In the genomic region with DNA sequence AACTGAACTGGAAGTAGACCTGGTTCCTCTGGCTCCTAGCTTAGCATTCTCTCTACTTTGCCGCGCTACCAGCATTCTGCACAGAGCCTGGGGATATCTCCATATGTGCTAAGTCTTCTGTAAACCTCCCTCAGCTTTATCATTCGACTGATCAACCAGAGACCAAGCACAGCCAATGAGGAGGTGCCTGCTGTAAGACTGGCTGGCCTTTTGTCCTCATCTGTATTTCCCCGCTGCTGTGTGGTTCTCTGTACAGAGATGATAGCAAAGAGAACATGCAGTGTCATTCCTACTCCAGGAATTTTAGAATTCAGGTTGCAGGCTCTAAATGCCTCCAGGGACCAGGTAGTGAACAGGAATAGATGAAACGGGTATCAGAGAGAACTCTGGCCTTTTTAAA, we compare ENCODE assay signal across 13 mouse cellular contexts. TPM values are rescaled to one million over a fixed set of nuclear protein-coding genes. Genes with fewer than 3 reads are reported as not detected.
DNase-seq lines count a peak whose midpoint lies in the region; ATAC-seq lines count a peak whose summit lies in the region.
"Had no signal": no experiment of that assay in that cellular context is flagged by ENCODE, and none has a peak within 500 bp of the region (broad histone marks: within the 10 kb centered on the region; RNA-seq: fewer than 3 reads in every experiment).

No protein-coding gene starts in this region.

- H3K4me1 ChIP-seq in kidney, embryonic 15.5 days: peaks cover 15% of the 10 kb centered on the region
- H3K4me1 ChIP-seq in megakaryocyte, embryonic 14.5 days: peaks cover 52% of the 10 kb centered on the region
- H3K4me1 ChIP-seq in forebrain, embryonic 16.5 days (replicated peaks; ENCODE audit: control insufficient read depth, insufficient read depth, low read length): no peaks in the 10 kb centered on the region
- no peaks in the 10 kb centered on the region for H3K4me1 ChIP-seq in neural tube, embryonic 15.5 days
- H3K4me1 ChIP-seq: hindbrain, embryonic 15.5 days; limb, embryonic 12.5 days had no signal

- H3K36me3 ChIP-seq in kidney, embryonic 15.5 days: no peaks in the 10 kb centered on the region
- H3K36me3 ChIP-seq in megakaryocyte, embryonic 14.5 days (replicated peaks; ENCODE audit: low read length): peaks cover 10% of the 10 kb centered on the region
- H3K36me3 ChIP-seq in forebrain, embryonic 16.5 days (ENCODE audit: control insufficient read depth, insufficient read depth): no peaks in the 10 kb centered on the region
- no peaks in the 10 kb centered on the region for H3K36me3 ChIP-seq in neural tube, embryonic 15.5 days
- H3K36me3 ChIP-seq: heart, embryonic 13.5 days; hindbrain, embryonic 15.5 days; limb, embryonic 12.5 days had no signal

- H3K9ac ChIP-seq in kidney, embryonic 15.5 days: no peak overlapping the region
- H3K9ac ChIP-seq in forebrain, embryonic 16.5 days (replicated peaks; ENCODE audit: low read depth, low read length): no peak overlapping the region
- no peak overlapping the region for H3K9ac ChIP-seq in neural tube, embryonic 15.5 days (replicated peaks)
- H3K9ac ChIP-seq: heart, embryonic 13.5 days; hindbrain, embryonic 15.5 days; limb, embryonic 12.5 days had no signal

- WGBS in kidney, embryonic 15.5 days: 70% methylated on average over 5 of the region's 5 CpGs
- WGBS in forebrain, embryonic 16.5 days: 92% methylated on average over 5 of the region's 5 CpGs
- 80% methylated on average over 5 of the region's 5 CpGs for WGBS in neural tube, embryonic 15.5 days

- no peak overlapping the region for H3K4me3 ChIP-seq in kidney, embryonic 15.5 days (replicated peaks)
- H3K4me3 ChIP-seq in megakaryocyte, embryonic 14.5 days (replicated peaks): peak overlapping the region; percentile 81
- H3K4me3 ChIP-seq in forebrain, embryonic 16.5 days (replicated peaks; ENCODE audit: low read length): no peak overlapping the region
- H3K4me3 ChIP-seq in neural tube, embryonic 15.5 days (replicated peaks): no peak overlapping the region
- H3K4me3 ChIP-seq: heart, embryonic 13.5 days; hindbrain, embryonic 15.5 days; limb, embryonic 12.5 days had no signal

- no peak for DNase-seq in kidney, postnatal 14 days
- peak; percentile 48 for DNase-seq in induced T-regulatory cell, adult 2 months (ENCODE audit: low read depth)
- no peak for DNase-seq in ovary, postnatal 10 days (ENCODE audit: low spot score)
- DNase-seq: layer of hippocampus, postnatal 36 days had no signal

- no peak overlapping the region for H3K4me2 ChIP-seq in kidney, embryonic 15.5 days
- H3K4me2 ChIP-seq in forebrain, embryonic 16.5 days (ENCODE audit: low read length): no peak overlapping the region
- H3K4me2 ChIP-seq in neural tube, embryonic 15.5 days: no peak overlapping the region
- H3K4me2 ChIP-seq: heart, embryonic 13.5 days; hindbrain, embryonic 15.5 days; limb, embryonic 12.5 days had no signal

- no peaks in the 10 kb centered on the region for H3K27me3 ChIP-seq in kidney, embryonic 15.5 days
- H3K27me3 ChIP-seq in megakaryocyte, embryonic 14.5 days (replicated peaks): no peaks in the 10 kb centered on the region
- no peaks in the 10 kb centered on the region for H3K27me3 ChIP-seq in forebrain, embryonic 16.5 days (replicated peaks; ENCODE audit: control insufficient read depth, insufficient read depth, low read length)
- H3K27me3 ChIP-seq in neural tube, embryonic 15.5 days (replicated peaks): no peaks in the 10 kb centered on the region
- H3K27me3 ChIP-seq: heart, embryonic 13.5 days; hindbrain, embryonic 15.5 days; limb, embryonic 12.5 days had no signal

- no peak overlapping the region for H3K27ac ChIP-seq in kidney, embryonic 15.5 days
- H3K27ac ChIP-seq in forebrain, embryonic 16.5 days (ENCODE audit: low read length): no peak overlapping the region
- H3K27ac ChIP-seq in neural tube, embryonic 15.5 days (replicated peaks): no peak overlapping the region
- H3K27ac ChIP-seq: hindbrain, embryonic 15.5 days; kidney, postnatal 0 days; limb, embryonic 12.5 days had no signal

- no peaks in the 10 kb centered on the region for H3K9me3 ChIP-seq in kidney, embryonic 15.5 days (replicated peaks)
- H3K9me3 ChIP-seq in megakaryocyte, embryonic 14.5 days: peaks cover 3% of the 10 kb centered on the region
- no peaks in the 10 kb centered on the region for H3K9me3 ChIP-seq in forebrain, embryonic 16.5 days (ENCODE audit: control insufficient read depth, low read length)
- H3K9me3 ChIP-seq in neural tube, embryonic 15.5 days (replicated peaks): no peaks in the 10 kb centered on the region
- H3K9me3 ChIP-seq: hindbrain, embryonic 15.5 days; limb, embryonic 12.5 days had no signal

- peak; percentile 73 for ATAC-seq in kidney, embryonic 15.5 days (replicated peaks; ENCODE audit: low FRiP score)
- peak; percentile 37 for ATAC-seq in activated CD4-positive, CD25-positive, alpha-beta regulatory T cell, adult 4 months
- ATAC-seq in forebrain, embryonic 16.5 days: no peak
- no peak for ATAC-seq in neural tube, embryonic 15.5 days (ENCODE audit: low FRiP score)

RNA-seq across cellular contexts. Expression of gene 4930523C07Rik, which starts 17.1 kb away (rescaled TPM):
- 20.5 and 26.0 TPM in 2 replicates for polyA plus RNA-seq in kidney, embryonic 15.5 days (2015; fragmentation: Nextera tagmentation; extraction: Ambion mirVana)
- 100 to 1,000 TPM; 144 to 219 TPM for polyA plus RNA-seq in activated CD4-positive, CD25-positive, alpha-beta regulatory T cell, adult 4 months (2017; shearing (Covaris generic))
- 2.1 and 6.0 TPM in 2 replicates for polyA plus RNA-seq in megakaryocyte, embryonic 14.5 days (2012; ENCODE audit: insufficient read depth, low replicate concordance)
- polyA plus RNA-seq in forebrain, embryonic 16.5 days (2015; fragmentation: Nextera tagmentation; extraction: Ambion mirVana): 2.1 and 2.5 TPM in 2 replicates
- 3.4 and 9.2 TPM in 2 replicates for polyA plus RNA-seq in neural tube, embryonic 15.5 days (2015; fragmentation: Nextera tagmentation; extraction: Ambion mirVana)

Comparison
In these comparisons a context has a peak if more than half of its experiments do, and no peak if none do; other contexts are left out.
1. ATAC-seq: peak in kidney, embryonic 15.5 days (single experiment) and activated CD4-positive, CD25-positive, alpha-beta regulatory T cell, adult 4 months (single experiment); none in forebrain, embryonic 16.5 days (single experiment) and neural tube, embryonic 15.5 days (single experiment).